Mouse (Mus musculus) CH12.LX (cell line): ENCODE measurements around the gene Igfals. TPM values are rescaled to one million over a fixed set of nuclear protein-coding genes. Genes with fewer than 3 reads are reported as not detected.
A peak's percentile ranks its signal among the peaks of the same experiment; 100 is the strongest.

ENCODE experiments used
- DNase-seq: peaks from one replicate; pipeline ENCODE4 v3.0.0-alpha.2; 2013; ENCODE audit errors: extremely low read depth
- H3K27ac ChIP-seq: 2 replicates; pipeline ENCODE4 v1.5.1; 2012; ENCODE audit warnings: low read depth, mild to moderate bottlenecking, control low read depth, moderate library complexity; ENCODE audit not compliant: insufficient read depth
- H3K27me3 ChIP-seq: replicated peaks from 2 replicates; pipeline ENCODE3; 2012; ENCODE audit warnings: inconsistent platforms
- H3K36me3 ChIP-seq, 2 experiments: replicated peaks in 1 of 2; 2 replicates each; pipeline versions ENCODE3 to v1.6.1; 2012; ENCODE audit warnings: inconsistent platforms in 1 of 2, low read length in 1 of 2, mild to moderate bottlenecking in 1 of 2, mixed read lengths in 1 of 2, moderate library complexity in 1 of 2; ENCODE audit not compliant: control insufficient read depth in 1 of 2, insufficient read depth in 1 of 2
- H3K4me1 ChIP-seq, 2 experiments: 2 replicates each; pipeline ENCODE4 v1.6.1; 2012; ENCODE audit warnings: inconsistent platforms in 1 of 2, moderate library complexity in 1 of 2; ENCODE audit not compliant: insufficient read depth in 2 of 2, control insufficient read depth in 1 of 2
- H3K4me2 ChIP-seq: 2 replicates; pipeline ENCODE4 v1.6.1; 2012; ENCODE audit warnings: low read depth, mild to moderate bottlenecking, control low read depth; ENCODE audit not compliant: poor library complexity, insufficient read depth, severe bottlenecking
- H3K4me3 ChIP-seq, 3 experiments: fragments of 150-350 bp in 1 of 3; sonication (generic) in 1 of 3; replicated peaks in 1 of 3; 2 replicates each; pipeline versions ENCODE3 to v1.5.1; 2011 to 2012; ENCODE audit warnings: low read depth in 2 of 3, low read length in 2 of 3, mild to moderate bottlenecking in 2 of 3, moderate library complexity in 2 of 3, control low read depth in 1 of 3, improper control_type of control experiment in 1 of 3, inconsistent platforms in 1 of 3, mixed read lengths in 1 of 3; ENCODE audit not compliant: poor library complexity in 1 of 3
- H3K79me2 ChIP-seq: replicated peaks from 2 replicates; pipeline ENCODE4 v1.6.1; 2012; ENCODE audit warnings: mild to moderate bottlenecking, moderate library complexity; ENCODE audit not compliant: control insufficient read depth, poor library complexity, insufficient read depth, severe bottlenecking; ENCODE audit errors: extremely low read depth
- H3K9ac ChIP-seq: 2 replicates; pipeline ENCODE4 v1.6.1; 2012; ENCODE audit warnings: low read depth, mild to moderate bottlenecking, control low read depth, moderate library complexity; ENCODE audit not compliant: insufficient read depth
- H3K9me3 ChIP-seq: replicated peaks from 2 replicates; pipeline ENCODE3; 2012; ENCODE audit warnings: low read length, inconsistent platforms, mixed read lengths
- BHLHE40 ChIP-seq: IDR thresholded peaks from 2 replicates; pipeline ENCODE4 v1.6.1; 2011; ENCODE audit warnings: mild to moderate bottlenecking, low read depth, low read length, improper control_type of control experiment
- CHD1 ChIP-seq: IDR thresholded peaks from 2 replicates; pipeline ENCODE4 v1.6.1; 2012; ENCODE audit warnings: low read depth, low read length, improper control_type of control experiment, inconsistent platforms
- CHD2 ChIP-seq: IDR thresholded peaks from 2 replicates; pipeline ENCODE4 v1.6.1; 2011; ENCODE audit warnings: low read length, improper control_type of control experiment
- E2F4 ChIP-seq: IDR thresholded peaks from 2 replicates; pipeline ENCODE4 v1.6.1; 2011; ENCODE audit warnings: low read depth, low read length, improper control_type of control experiment; ENCODE audit not compliant: insufficient replicate concordance
- ELF1 ChIP-seq: IDR thresholded peaks from 2 replicates; pipeline ENCODE4 v1.6.1; 2014; ENCODE audit warnings: low read depth, mild to moderate bottlenecking, inconsistent platforms, low read length, improper control_type of control experiment
- ETS1 ChIP-seq: conservative IDR thresholded peaks from 2 replicates; pipeline ENCODE4 v1.6.1; 2012; ENCODE audit warnings: low read depth, mild to moderate bottlenecking, inconsistent platforms, low read length, improper control_type of control experiment, moderate library complexity
- GABPA ChIP-seq: IDR thresholded peaks from 2 replicates; pipeline ENCODE4 v1.6.1; 2012; ENCODE audit warnings: low read depth, low read length, improper control_type of control experiment, inconsistent platforms; ENCODE audit not compliant: insufficient replicate concordance
- JUND ChIP-seq: conservative IDR thresholded peaks from 2 replicates; pipeline ENCODE4 v1.6.1; 2011; ENCODE audit warnings: low read depth, low read length, improper control_type of control experiment
- MAX ChIP-seq: IDR thresholded peaks from 2 replicates; pipeline ENCODE4 v1.6.1; 2011; ENCODE audit warnings: low read length, improper control_type of control experiment
- MAZ ChIP-seq: IDR thresholded peaks from 2 replicates; pipeline ENCODE4 v1.6.1; 2012; ENCODE audit warnings: low read depth, mild to moderate bottlenecking, inconsistent platforms, low read length, improper control_type of control experiment, moderate library complexity
- MYC ChIP-seq: IDR thresholded peaks from 2 replicates; pipeline ENCODE4 v1.6.1; 2011; ENCODE audit warnings: low read depth, mild to moderate bottlenecking, improper control_type of control experiment, low read length
- NELFE ChIP-seq: IDR thresholded peaks from 2 replicates; pipeline ENCODE4 v1.6.1; 2011; ENCODE audit warnings: low read depth, low read length, improper control_type of control experiment
- NRF1 ChIP-seq: IDR thresholded peaks from 2 replicates; pipeline ENCODE4 v1.6.1; 2014; ENCODE audit warnings: low read depth, mild to moderate bottlenecking, inconsistent platforms, low read length, improper control_type of control experiment, moderate library complexity
- POLR2A ChIP-seq: IDR thresholded peaks from 2 replicates; pipeline ENCODE4 v1.6.1; 2011; ENCODE audit warnings: low read depth, mild to moderate bottlenecking, improper control_type of control experiment, low read length
- RCOR1 ChIP-seq: conservative IDR thresholded peaks from 2 replicates; pipeline ENCODE4 v1.6.1; 2012; ENCODE audit warnings: low read depth, mild to moderate bottlenecking, inconsistent platforms, low read length, improper control_type of control experiment
- SIN3A ChIP-seq: IDR thresholded peaks from 2 replicates; pipeline ENCODE4 v1.6.1; 2012; ENCODE audit warnings: low read length, improper control_type of control experiment, inconsistent platforms
- TCF12 ChIP-seq: IDR thresholded peaks from 2 replicates; pipeline ENCODE4 v1.6.1; 2014; ENCODE audit warnings: low read depth, mild to moderate bottlenecking, inconsistent platforms, low read length, improper control_type of control experiment
- USF1 ChIP-seq: IDR thresholded peaks from 2 replicates; pipeline ENCODE4 v1.6.1; 2014; ENCODE audit warnings: low read depth, mild to moderate bottlenecking, inconsistent platforms, low read length, improper control_type of control experiment
- ZKSCAN1 ChIP-seq: IDR thresholded peaks from 2 replicates; pipeline ENCODE4 v1.6.1; 2012; ENCODE audit warnings: low read depth, inconsistent platforms, low read length, improper control_type of control experiment, borderline replicate concordance
- ZMIZ1 ChIP-seq: IDR thresholded peaks from 2 replicates; pipeline ENCODE4 v1.6.1; 2012; ENCODE audit warnings: low read depth, mild to moderate bottlenecking, inconsistent platforms, low read length, improper control_type of control experiment
- ZNF384 ChIP-seq: IDR thresholded peaks from 2 replicates; pipeline ENCODE4 v1.6.1; 2012; ENCODE audit warnings: low read depth, low read length, improper control_type of control experiment, inconsistent platforms
- dilution Hi-C: fragments of 300-500 bp; cut with MboI; formaldehyde crosslinking; loops from 2 replicates; pipeline ENCODE4 v1.14.3; 2020; ENCODE audit warnings: low sequenced_read_pairs; ENCODE audit not compliant: extremely low pct_unique_long_range_greater_than_20kb, extremely low pct_ligation_motif_present
- in situ Hi-C: fragments of 300-500 bp; cut with MboI; formaldehyde crosslinking; loops from 3 replicates; pipeline ENCODE4 v1.14.3; 2019; ENCODE audit warnings: low sequenced_read_pairs, low pct_ligation_motif_present, low pct_unique_long_range_greater_than_20kb, mixed read lengths
- polyA plus RNA-seq: library from polyadenylated mRNA; unstranded; fragments of >175 nt; gene quantifications from 2 replicates; pipeline ENCODE4 v1.2.1, GENCODE M21; 2012; ENCODE audit warnings: low read depth; ENCODE audit not compliant: insufficient read length
- total RNA-seq, 2 experiments: library from RNA; depleted of rRNA; stranded (reverse); fragments of 300-350 nt in 1 of 2; fragments of >200 nt in 1 of 2; gene quantifications; 2 replicates each; pipeline ENCODE4 v1.2.3; 2012 to 2014

Gene Igfals
- total and polyA plus RNA-seq, 3 experiments: 5.0 to 9.8 (median 6.3) TPM

- TF ChIP-seq BHLHE40 (no peak), CHD2 (no peak), ZMIZ1 (no peak), ELF1 (peak; percentile 77), POLR2A (no peak)
Observed at GRCm38 (mm10) chr17:24881738-24882440, 16.1 kb downstream of the Igfals start (continued).

- peaks cover 17% of the 10 kb centered on the region for H3K79me2 ChIP-seq
- no peak overlapping the region for H3K9ac ChIP-seq
- dilution Hi-C loops: no loop called here
- H3K4me2 ChIP-seq: no peak overlapping the region
- peaks cover 36 to 77% of the 10 kb centered on the region in 2 experiments for H3K36me3 ChIP-seq
- H3K9me3 ChIP-seq: no peaks in the 10 kb centered on the region
- no peak overlapping the region for H3K27ac ChIP-seq
- H3K4me3 ChIP-seq: no peak overlapping the region
- TF ChIP-seq BHLHE40 (no peak), ZKSCAN1 (no peak), MAZ (no peak), NELFE (no peak), USF1 (no peak), CHD2 (no peak), RCOR1 (no peak), GABPA (no peak), MAX (no peak), SIN3A (no peak), CHD1 (no peak), JUND (no peak), ETS1 (no peak), TCF12 (no peak), MYC (no peak), E2F4 (no peak), NRF1 (no peak), ZNF384 (no peak)
- TF ChIP-seq, all 38 proteins: peak for 0
- peaks cover 9 to 53% of the 10 kb centered on the region in 2 experiments for H3K4me1 ChIP-seq
- DNase-seq: no peak
- in situ Hi-C loops: no loop called here
- H3K27me3 ChIP-seq: no peaks in the 10 kb centered on the region
Observed at GRCm38 (mm10) chr17:24884391-24884790, 18.6 kb downstream of the Igfals start.
